Mouse (Mus musculus) hindbrain, embryonic 14.5 days (tissue): ENCODE data around the gene Cmtm6. TPM values are rescaled to one million over a fixed set of nuclear protein-coding genes. Genes with fewer than 3 reads are reported as not detected.

Experiments used
- ATAC-seq: fragments of 200-750 bp; cut with Nextera tagmentation; 2 replicates; pipeline ENCODE4 v1.8.0; 2017; ENCODE audit warnings: moderate number of reproducible peaks, mild to moderate bottlenecking, moderate TSS enrichment, moderate library complexity; ENCODE audit not compliant: low FRiP score
- DNase-seq: peaks from one replicate; pipeline ENCODE4 v3.0.0-alpha.2; 2015; ENCODE audit warnings: low spot score
- H3K27ac ChIP-seq: fragments of 300-500 bp; sonication (generic); 2 replicates; pipeline ENCODE4 v1.5.1; 2014; ENCODE audit warnings: mild to moderate bottlenecking, moderate library complexity
- H3K27me3 ChIP-seq: fragments of 300-500 bp; sonication (generic); 2 replicates; pipeline ENCODE4 v1.6.1; 2014; ENCODE audit warnings: mild to moderate bottlenecking, low read length, mixed read lengths; ENCODE audit not compliant: control insufficient read depth, insufficient read depth
- H3K36me3 ChIP-seq: fragments of 300-500 bp; sonication (generic); replicated peaks from 2 replicates; pipeline ENCODE4 v1.6.1; 2014; ENCODE audit not compliant: control insufficient read depth, insufficient read depth
- H3K4me1 ChIP-seq: fragments of 300-500 bp; sonication (generic); replicated peaks from 2 replicates; pipeline ENCODE4 v1.6.1; 2014; ENCODE audit warnings: antibody characterized with exemption, low read length, mixed read lengths; ENCODE audit not compliant: control insufficient read depth, insufficient read depth
- H3K4me2 ChIP-seq: fragments of 300-500 bp; sonication (generic); replicated peaks from 2 replicates; pipeline ENCODE4 v1.6.1; 2014; ENCODE audit warnings: mild to moderate bottlenecking, moderate library complexity
- H3K4me3 ChIP-seq: fragments of 300-500 bp; sonication (generic); replicated peaks from 2 replicates; pipeline ENCODE4 v1.5.1; 2014; ENCODE audit warnings: mild to moderate bottlenecking, low read length
- H3K9ac ChIP-seq: fragments of 300-500 bp; sonication (generic); 2 replicates; pipeline ENCODE4 v1.6.1; 2014
- H3K9me3 ChIP-seq: fragments of 300-500 bp; sonication (generic); 2 replicates; pipeline ENCODE4 v1.6.1; 2016; ENCODE audit warnings: low read length; ENCODE audit not compliant: control insufficient read depth
- WGBS: fragments of 180-500 bp; shearing (Covaris S2); extraction: QIAGEN DNeasy Blood & Tissue Kit; methylation state at CpG from one replicate; pipeline ENCODE4 v1.1.7; 2014; 5-methylcytosine and 5-hydroxymethylcytosine counted together
- polyA plus RNA-seq: library from polyadenylated mRNA; unstranded; fragments of >200 nt; fragmentation: Nextera tagmentation; extraction: Ambion mirVana; gene quantifications from 2 replicates; pipeline ENCODE4 v1.2.1, GENCODE M21; 2014

The Cmtm6 gene
- polyA plus RNA-seq, 1 experiment from 2014 or later: 21.2 TPM

DNA sequence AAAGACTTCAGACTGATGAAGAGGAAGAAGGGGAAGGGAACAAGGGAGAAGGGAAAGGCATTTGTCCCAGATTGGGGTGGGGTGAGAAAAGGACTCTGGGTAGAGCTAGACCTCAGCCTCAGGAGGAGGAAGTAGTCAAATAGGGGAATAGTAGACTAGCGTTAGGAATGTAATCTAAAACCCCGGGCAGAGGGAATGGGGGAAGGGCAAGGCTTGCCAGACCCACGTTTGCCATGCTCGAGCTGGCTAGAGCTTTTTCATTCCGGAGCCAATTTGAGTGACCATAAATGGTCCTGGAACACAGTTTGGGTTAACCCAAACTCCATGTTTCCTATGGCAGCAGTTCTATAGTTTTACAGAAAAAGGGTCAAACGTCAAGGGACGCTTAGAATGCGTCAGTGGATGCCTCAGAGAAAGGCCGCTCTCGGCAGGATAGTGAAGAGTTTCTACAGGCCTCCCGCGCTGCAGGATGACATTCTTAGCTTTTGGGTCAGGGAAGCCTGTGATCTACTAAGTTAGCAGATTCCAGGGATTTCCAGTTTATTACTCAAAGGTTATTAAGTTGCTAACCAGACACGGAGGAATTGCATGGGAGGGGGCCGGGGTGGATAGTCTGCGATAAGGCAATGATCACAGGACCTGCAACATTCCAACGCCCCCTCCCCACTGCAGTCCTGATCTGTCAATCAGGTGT lies 54.7 kb downstream of the Cmtm6 start:
- H3K4me2 ChIP-seq: no peak overlapping the region
- H3K36me3 ChIP-seq: no peaks in the 10 kb centered on the region
- H3K4me1 ChIP-seq: peaks cover 15% of the 10 kb centered on the region; the same call in 1 of the 2 replicates
- H3K9me3 ChIP-seq: no peaks in the 10 kb centered on the region
- DNase-seq: no peak
- H3K9ac ChIP-seq: no peak overlapping the region
- 13% methylated on average over 16 of the region's 16 CpGs for WGBS
- H3K27ac ChIP-seq: no peak overlapping the region
- no peak overlapping the region for H3K4me3 ChIP-seq
- no peaks in the 10 kb centered on the region for H3K27me3 ChIP-seq
- ATAC-seq: no peak

DNA sequence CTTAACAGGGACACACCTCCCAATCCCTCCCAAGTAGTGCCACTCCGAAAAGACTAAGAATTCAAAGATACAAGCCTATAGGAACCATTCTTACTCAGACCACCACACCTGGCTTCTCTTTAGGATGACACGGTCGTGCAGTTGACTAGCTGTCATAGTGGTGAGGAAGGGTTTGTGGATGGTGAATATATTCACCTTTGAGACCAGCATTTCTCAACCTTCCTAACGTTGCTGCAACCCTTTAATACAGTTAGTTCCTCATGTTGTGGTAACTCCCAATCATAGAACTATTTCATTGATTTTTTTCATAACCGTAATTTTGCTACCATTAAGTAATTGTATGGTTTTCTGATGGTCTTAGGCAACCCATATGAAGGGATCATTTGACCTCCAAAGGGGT lies 56.2 kb downstream of the Cmtm6 start:
- Histone ChIP-seq H3K27ac (no peak overlapping the region), H3K27me3 (no peaks in the 10 kb centered on the region)
- WGBS: 92% methylated on average over 5 of the region's 5 CpGs

GRCm38 (mm10) chr9:114787716-114788115 lies 56.8 kb downstream of the Cmtm6 start:
- Histone ChIP-seq H3K36me3 (no peaks in the 10 kb centered on the region), H3K9me3 (no peaks in the 10 kb centered on the region), H3K27ac (no peak overlapping the region), H3K27me3 (no peaks in the 10 kb centered on the region), H3K9ac (no peak overlapping the region), H3K4me2 (no peak overlapping the region), H3K4me3 (no peak overlapping the region), H3K4me1 (no peaks in the 10 kb centered on the region)
- no peak for DNase-seq
- WGBS: 93% methylated on average over 7 of the region's 7 CpGs
- no peak for ATAC-seq

More for the DNA sequence above, 56.2 kb downstream of the Cmtm6 start:
- Histone ChIP-seq H3K4me1 (no peaks in the 10 kb centered on the region), H3K9me3 (no peaks in the 10 kb centered on the region), H3K4me2 (no peak overlapping the region), H3K4me3 (no peak overlapping the region), H3K9ac (no peak overlapping the region), H3K36me3 (no peaks in the 10 kb centered on the region)
- ATAC-seq (no peak), DNase-seq (no peak)

- Histone ChIP-seq H3K27me3 (no peaks in the 10 kb centered on the region), H3K9ac (no peak overlapping the region), H3K36me3 (no peaks in the 10 kb centered on the region), H3K4me2 (no peak overlapping the region), H3K4me1 (no peaks in the 10 kb centered on the region), H3K4me3 (no peak overlapping the region), H3K27ac (no peak overlapping the region), H3K9me3 (no peaks in the 10 kb centered on the region)
- no peak for ATAC-seq
- DNase-seq: no peak
- 89% methylated on average over 8 of the region's 8 CpGs for WGBS
Observed at GRCm38 (mm10) chr9:114788697-114789096, 57.8 kb downstream of the Cmtm6 start.

GRCm38 (mm10) chr9:114789557-114789956 lies 58.6 kb downstream of the Cmtm6 start:
- no peaks in the 10 kb centered on the region for H3K27me3 ChIP-seq
- 87% methylated on average over 7 of the region's 7 CpGs for WGBS

DNA sequence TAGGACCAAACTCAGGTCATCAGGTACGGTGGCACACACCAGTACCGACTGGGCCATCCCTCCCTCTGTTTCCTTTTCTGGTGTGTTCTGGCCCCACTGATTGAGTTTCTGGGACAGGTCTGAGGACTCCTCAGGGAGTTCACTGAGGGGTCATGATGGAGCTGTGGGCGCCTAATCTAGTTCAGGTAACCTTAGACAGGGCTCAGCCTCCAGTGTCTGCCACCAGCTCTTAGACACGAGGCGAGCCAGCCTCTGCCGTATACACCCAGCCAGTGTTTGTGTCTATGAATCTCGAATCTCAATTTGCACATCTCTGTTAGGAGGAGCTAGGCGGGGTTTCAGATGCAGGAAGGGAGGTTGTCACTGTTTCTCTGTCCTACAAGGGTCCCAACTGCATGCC lies 59.1 kb downstream of the Cmtm6 start:
- no peaks in the 10 kb centered on the region for H3K27me3 ChIP-seq
- no peak for DNase-seq
- H3K9me3 ChIP-seq: no peaks in the 10 kb centered on the region
- no peak for ATAC-seq
- H3K4me3 ChIP-seq: no peak overlapping the region
- WGBS: 90% methylated on average over 8 of the region's 8 CpGs
- no peak overlapping the region for H3K27ac ChIP-seq
- no peaks in the 10 kb centered on the region for H3K4me1 ChIP-seq
- H3K9ac ChIP-seq: no peak overlapping the region
- H3K36me3 ChIP-seq: no peaks in the 10 kb centered on the region
- no peak overlapping the region for H3K4me2 ChIP-seq

More at GRCm38 (mm10) chr9:114789557-114789956, 58.6 kb downstream of the Cmtm6 start:
- Histone ChIP-seq H3K27ac (no peak overlapping the region), H3K4me1 (no peaks in the 10 kb centered on the region), H3K9me3 (no peaks in the 10 kb centered on the region), H3K36me3 (no peaks in the 10 kb centered on the region), H3K9ac (no peak overlapping the region), H3K4me3 (no peak overlapping the region), H3K4me2 (no peak overlapping the region)
- no peak for DNase-seq
- ATAC-seq: no peak

GRCm38 (mm10) chr9:114793764-114794295 lies 62.9 kb downstream of the Cmtm6 start:
- no peaks in the 10 kb centered on the region for H3K9me3 ChIP-seq
- H3K4me2 ChIP-seq: no peak overlapping the region
- H3K36me3 ChIP-seq: no peaks in the 10 kb centered on the region
- ATAC-seq (no peak), DNase-seq (no peak)
- H3K27ac ChIP-seq: no peak overlapping the region
- H3K9ac ChIP-seq: no peak overlapping the region
- WGBS: 86% methylated on average over 9 of the region's 9 CpGs
- no peak overlapping the region for H3K4me3 ChIP-seq
- H3K4me1 ChIP-seq: no peaks in the 10 kb centered on the region
- no peaks in the 10 kb centered on the region for H3K27me3 ChIP-seq

DNA sequence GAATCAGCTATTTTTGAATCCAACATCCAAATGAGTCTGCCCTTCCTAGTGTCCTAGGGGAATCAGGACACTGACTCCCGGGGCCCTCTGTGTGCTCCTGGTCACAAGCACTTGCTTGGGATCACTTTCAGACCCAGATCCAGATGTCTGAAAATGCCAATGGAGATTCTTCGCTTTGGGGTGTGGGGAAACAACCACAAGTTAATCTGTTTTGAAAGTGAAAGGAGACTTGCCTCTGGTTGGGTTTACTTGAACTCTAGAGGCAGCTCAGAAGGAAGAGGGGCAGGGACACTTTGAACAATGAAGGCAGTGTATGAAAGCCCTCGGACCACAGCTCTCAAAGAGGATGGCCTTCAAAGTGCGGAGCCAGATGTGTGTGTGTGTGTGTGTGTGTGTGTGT lies 63.6 kb downstream of the Cmtm6 start:
- Histone ChIP-seq H3K36me3 (no peaks in the 10 kb centered on the region), H3K9ac (no peak overlapping the region)
- 72% methylated on average over 4 of the region's 4 CpGs for WGBS

GRCm38 (mm10) chr9:114796473-114797050 lies 65.6 kb downstream of the Cmtm6 start:
- WGBS: 29% methylated on average over 11 of the region's 11 CpGs
- no peak overlapping the region for H3K27ac ChIP-seq
- H3K4me1 ChIP-seq: 0 out of 2 replicates have a peak, but pooled peaks cover 3% of the 10 kb centered on the region
- ATAC-seq: no peak
- 0 out of 2 replicates have a peak overlapping the region, but pooled peaks have one; percentile 11 for H3K9ac ChIP-seq
- DNase-seq: no peak
- H3K36me3 ChIP-seq: no peaks in the 10 kb centered on the region
- no peak overlapping the region for H3K4me2 ChIP-seq
- no peak overlapping the region for H3K4me3 ChIP-seq
- H3K27me3 ChIP-seq: no peaks in the 10 kb centered on the region
- H3K9me3 ChIP-seq: no peaks in the 10 kb centered on the region

More for the DNA sequence above, 63.6 kb downstream of the Cmtm6 start:
- H3K4me3 ChIP-seq: no peak overlapping the region
- no peak overlapping the region for H3K27ac ChIP-seq
- DNase-seq: no peak
- no peak overlapping the region for H3K4me2 ChIP-seq
- no peaks in the 10 kb centered on the region for H3K27me3 ChIP-seq
- ATAC-seq: no peak
- H3K4me1 ChIP-seq: no peaks in the 10 kb centered on the region
- H3K9me3 ChIP-seq: no peaks in the 10 kb centered on the region
